Mouse (Mus musculus) right cerebral cortex, postnatal 4 days (tissue): Measurements from ENCODE around the gene Prdm15.

Source experiments
- DNase-seq: peaks from one replicate; pipeline ENCODE4 v3.0.0-alpha.2; 2022

Prdm15 gene

GRCm38 (mm10) chr16:97817414-97817813 lies 34.2 kb downstream of the Prdm15 start:
- DNase-seq = no peak

- no peak for DNase-seq
Observed at GRCm38 (mm10) chr16:97815269-97815668, 36.4 kb downstream of the Prdm15 start.

DNA sequence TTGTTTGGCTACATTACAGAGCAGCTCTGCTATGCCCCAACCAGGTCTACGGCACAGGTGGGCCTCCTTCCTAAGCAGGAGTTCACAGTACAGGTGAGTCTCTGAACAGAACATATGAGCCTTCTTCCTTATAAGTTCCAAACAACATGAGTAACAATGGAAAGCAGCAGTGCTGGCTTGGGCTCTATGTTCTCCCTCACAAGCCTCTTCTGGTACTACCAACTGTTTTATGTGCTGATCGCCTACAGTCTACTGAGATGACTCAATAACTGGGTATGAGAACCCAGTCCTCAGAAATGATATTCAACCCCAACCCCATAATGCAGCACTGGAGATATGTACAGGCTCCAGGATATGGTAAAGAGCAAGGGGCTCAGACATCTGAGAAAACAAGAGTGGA lies 37.6 kb downstream of the Prdm15 start:
- no peak for DNase-seq

DNA sequence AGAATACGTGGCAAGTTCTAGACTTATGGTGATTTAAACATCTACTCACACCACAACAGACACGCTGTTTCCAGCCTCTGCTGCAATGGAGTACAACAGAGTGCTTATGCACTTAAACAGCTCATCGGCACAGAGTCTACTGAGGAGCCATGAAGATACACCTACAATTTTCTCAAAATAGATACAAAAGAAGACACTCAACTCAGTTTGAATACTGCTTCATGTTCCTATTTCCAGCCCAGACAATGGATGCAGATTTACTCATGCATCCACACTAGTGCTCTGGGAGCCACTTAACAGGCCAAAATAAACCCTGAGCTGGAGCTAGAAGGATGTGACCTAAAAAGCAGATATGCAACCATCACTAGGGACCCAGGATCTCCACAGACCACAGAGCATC lies 42.8 kb downstream of the Prdm15 start:
- no peak for DNase-seq

- DNase-seq = no peak
Observed at GRCm38 (mm10) chr16:97805646-97806045, 46.0 kb downstream of the Prdm15 start.

DNA sequence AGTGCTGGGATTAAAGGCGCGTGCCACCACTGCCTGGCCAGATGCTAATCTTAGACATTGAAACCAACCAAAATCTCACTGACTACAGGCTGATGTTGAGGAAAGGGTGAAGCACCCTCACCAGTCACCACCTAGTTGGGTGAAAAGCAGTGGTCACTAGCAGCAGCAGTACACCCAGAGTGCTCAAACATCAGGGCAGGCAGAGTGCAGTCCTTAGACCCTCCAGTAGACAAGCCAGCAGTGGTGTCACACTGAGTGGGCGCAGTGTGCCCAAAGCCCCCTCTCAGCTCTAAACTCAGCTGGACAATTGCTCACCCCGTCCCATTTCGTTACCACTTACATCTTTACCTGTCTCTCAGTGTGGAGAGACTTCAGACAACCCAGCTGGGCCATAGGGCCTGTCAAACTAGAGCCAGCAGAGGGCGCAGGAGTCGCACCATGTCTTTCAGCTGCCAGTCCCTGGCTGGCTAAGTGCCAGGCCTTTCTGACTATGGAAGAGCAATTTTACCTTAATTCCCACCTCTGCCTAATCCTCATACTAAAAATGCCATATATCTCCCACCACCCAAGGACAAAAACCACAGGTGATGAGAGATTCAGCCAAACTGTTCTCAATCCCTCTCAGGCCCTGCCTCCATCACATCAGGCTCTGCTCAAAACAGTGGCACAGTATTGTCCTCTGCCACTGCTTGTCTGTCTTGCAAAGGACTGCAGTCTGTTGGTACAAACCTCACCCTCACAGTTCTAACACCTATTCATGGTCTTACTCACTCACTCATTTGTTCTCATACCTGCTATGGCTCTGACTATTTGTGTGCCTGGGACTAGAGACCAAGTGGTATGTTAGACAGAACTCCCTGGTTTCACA lies 46.7 kb downstream of the Prdm15 start:
- peak; percentile 88 for DNase-seq

- DNase-seq = no peak
Observed at GRCm38 (mm10) chr16:97797950-97798869, 53.4 kb downstream of the Prdm15 start.

DNA sequence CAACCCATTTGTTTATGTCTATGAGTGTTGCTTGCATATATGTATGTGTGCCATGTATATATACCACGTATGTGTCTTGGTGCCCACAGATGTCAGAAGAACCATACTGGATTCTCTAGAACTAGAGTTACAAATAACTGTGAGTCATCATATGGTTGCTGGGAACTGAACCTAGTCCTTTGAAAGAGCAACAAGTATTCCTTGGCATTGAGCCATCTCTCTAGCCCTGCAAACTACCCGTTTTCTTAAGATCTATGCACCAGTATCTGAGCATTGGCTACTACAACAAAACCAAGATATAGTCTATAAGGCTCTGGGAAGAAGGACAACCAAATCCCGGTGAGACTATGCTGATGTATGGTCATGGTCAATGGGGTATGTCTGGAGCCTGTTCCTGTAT lies 54.4 kb downstream of the Prdm15 start:
- no peak for DNase-seq

- no peak for DNase-seq
Observed at GRCm38 (mm10) chr16:97794256-97794655, 57.4 kb downstream of the Prdm15 start.

GRCm38 (mm10) chr16:97783057-97783456 lies 68.6 kb downstream of the Prdm15 start:
- DNase-seq = no peak

DNA sequence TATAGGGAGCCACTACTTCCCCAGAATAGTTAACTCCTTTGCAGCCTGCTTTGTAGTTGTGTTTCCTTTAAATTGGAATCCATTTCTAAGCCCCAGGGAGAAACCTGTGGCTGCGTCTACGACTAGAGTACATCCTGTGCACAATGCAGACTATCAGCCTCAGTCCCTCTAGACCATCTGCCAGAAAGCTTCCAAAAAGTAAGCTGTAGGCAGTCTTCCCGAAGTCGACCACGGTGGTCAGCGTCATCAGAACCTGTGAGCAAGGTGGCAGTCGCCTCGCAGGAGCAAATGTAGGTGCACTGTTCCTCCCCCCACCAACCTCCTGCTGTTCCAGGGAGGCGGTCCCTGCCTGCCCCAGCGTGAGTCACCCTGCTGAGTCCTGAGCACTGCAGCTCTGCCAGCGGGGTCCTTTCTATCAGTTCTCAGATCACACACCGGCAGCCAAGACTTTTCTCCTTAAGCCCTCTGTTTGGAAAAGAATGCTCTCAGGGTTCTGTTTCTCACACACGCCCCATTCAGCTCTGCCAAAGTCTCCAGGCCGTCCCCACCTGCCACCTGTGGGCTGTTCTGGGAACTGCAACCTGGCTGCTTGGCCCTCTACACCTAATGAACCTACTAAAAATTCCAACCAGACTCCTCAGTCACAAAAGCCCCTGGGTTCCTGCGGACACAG lies 73.2 kb downstream of the Prdm15 start:
- peak; percentile 81 for DNase-seq

DNA sequence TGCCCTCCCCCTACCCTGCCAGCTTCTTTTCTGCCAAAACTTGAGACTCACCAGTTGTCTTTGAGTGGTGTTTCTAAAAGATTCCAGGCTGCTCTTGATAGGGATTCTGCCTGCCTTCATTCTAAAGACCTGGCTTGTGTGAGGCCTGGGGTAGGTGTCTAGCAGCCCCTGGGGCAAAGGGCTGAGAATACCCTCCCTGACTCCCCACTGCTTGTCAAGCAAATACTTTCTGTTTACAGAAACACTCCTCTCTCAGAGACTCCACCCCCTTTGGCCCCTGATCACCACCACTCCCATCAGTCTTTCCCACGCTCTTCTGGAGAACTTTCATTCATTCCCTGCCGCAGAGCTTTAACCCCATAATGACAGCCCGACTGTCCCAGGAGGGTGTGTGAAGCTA lies 85.1 kb downstream of the Prdm15 start:
- DNase-seq = no peak

DNA sequence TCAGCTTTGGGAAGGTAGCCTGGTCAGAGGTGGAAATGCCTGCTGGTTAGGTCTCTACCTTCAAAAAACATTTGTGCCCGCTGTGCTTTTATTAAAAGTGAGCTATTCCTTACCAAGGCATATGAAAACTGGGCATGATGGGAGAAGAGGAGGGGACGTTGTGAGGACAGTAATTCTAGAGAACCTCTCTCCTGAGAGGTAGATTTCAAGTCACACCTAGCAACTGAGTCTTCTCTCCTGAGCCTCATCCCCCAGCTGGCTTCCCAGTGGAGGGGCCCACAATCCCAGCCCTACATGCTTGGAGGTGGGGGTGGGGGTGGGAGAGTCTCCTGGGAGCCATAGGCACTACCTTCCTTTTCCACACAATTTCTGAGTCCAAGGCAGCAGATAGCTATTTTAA lies 87.0 kb downstream of the Prdm15 start:
- no peak for DNase-seq

GRCm38 (mm10) chr16:97763990-97764340 lies 87.7 kb downstream of the Prdm15 start:
- no peak for DNase-seq

DNA sequence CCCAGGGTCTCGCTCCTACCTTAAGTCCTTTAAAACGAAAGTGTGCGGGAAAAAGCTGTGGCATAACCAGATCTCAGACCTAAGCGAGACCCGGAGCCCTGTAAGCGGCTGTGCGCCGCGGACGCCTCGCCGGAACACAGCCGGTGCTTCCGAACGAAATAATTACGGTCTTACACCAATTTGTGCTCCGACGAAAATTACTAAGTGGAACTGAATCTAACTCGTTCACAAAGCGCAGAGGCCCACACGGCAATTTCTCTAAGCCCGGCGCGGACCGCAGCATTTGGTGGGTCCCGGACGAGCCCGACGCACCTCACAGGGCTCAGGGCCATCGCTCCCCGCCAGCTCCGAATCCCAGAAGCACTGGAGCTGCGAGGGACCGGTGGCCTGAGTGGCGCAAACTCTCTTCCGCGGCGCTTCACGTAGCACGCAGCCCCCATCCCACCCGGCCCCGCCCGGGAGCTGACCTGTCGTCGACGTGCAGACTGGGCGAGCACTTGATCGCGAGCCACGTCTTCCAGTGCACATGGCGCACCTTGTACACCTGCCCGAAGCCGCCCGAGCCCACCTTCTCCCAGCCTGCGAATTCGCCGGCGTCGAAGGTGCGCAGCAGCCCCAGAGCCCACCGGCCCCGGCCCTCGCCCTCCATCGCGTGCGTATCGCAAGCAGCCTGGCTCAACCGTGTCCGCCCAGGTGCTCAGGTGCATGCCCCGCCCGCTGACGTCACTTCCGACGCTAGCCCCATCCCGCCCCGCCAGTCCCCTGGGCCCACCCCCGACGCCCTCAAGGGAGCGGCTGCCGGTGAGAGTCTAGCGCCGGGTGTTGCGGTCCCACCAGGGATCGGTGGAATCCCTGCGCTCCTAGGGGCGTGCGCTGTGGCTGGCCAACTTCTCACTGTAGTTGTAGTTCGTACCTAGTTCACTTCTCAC lies 88.3 kb downstream of the Prdm15 start, which contains the start of gene Ripk4:
Gene Ripk4, minus strand, starts transcription at position 727 of the 929 bp plus-strand sequence.
- DNase-seq = peak; percentile 17

- DNase-seq = no peak
Observed at GRCm38 (mm10) chr16:97761782-97762181, 89.9 kb downstream of the Prdm15 start.

GRCm38 (mm10) chr16:97759681-97760080 lies 92.0 kb downstream of the Prdm15 start:
- no peak for DNase-seq

- DNase-seq = no peak
Observed at GRCm38 (mm10) chr16:97758288-97758687, 93.4 kb downstream of the Prdm15 start.

GRCm38 (mm10) chr16:97756460-97756859 lies 95.2 kb downstream of the Prdm15 start:
- DNase-seq = no peak

GRCm38 (mm10) chr16:97752316-97752941 lies 99.2 kb downstream of the Prdm15 start:
- DNase-seq = no peak

- no peak for DNase-seq
Observed at GRCm38 (mm10) chr16:97751884-97752283, 99.8 kb downstream of the Prdm15 start.

- no peak for DNase-seq
Observed at GRCm38 (mm10) chr16:97748421-97748820, 103.2 kb downstream of the Prdm15 start.
